Mouse (Mus musculus): Measurements from ENCODE around the gene Atf4.

- no peak for TF ChIP-seq EP300 (optimal IDR thresholded peaks at IDR 0.05)
- TF ChIP-seq CTCF (IDR thresholded peaks at IDR 0.05; ENCODE audit: low read depth) = no peak
Observed at GRCm38 (mm10) chr15:80216480-80216820, 38.5 kb upstream of the Atf4 start.

Measured in stomach, postnatal 0 days (tissue).